Mouse (Mus musculus): ENCODE results near the gene Ltbr. TPM values are rescaled to one million over a fixed set of nuclear protein-coding genes. Genes with fewer than 3 reads are reported as not detected.
"Not testable (repeated sequence)": the region's sequence is repeated elsewhere in the genome, so short reads cannot be mapped to it uniquely, and the experiment has no call there.

The Ltbr gene
- polyA plus RNA-seq, 1 experiment: 10.8 TPM

GRCm38 (mm10) chr6:125284751-125285150 lies 28.9 kb downstream of the Ltbr start:
- H3K4me1 ChIP-seq (ENCODE audit: control insufficient read depth, insufficient read depth, low read length): peaks cover 5% of the 10 kb centered on the region
- H3K4me3 ChIP-seq (ENCODE audit: insufficient read depth, low read length): no peak overlapping the region
- no peak overlapping the region for H3K27ac ChIP-seq (ENCODE audit: insufficient read depth, low read length)
- TF ChIP-seq POLR2A (IDR thresholded peaks at IDR 0.05; ENCODE audit: extremely low read depth, insufficient read depth, low read length) (no peak), CTCF (IDR thresholded peaks at IDR 0.05; ENCODE audit: extremely low read depth, insufficient read depth, low read length) (no peak)

DNA sequence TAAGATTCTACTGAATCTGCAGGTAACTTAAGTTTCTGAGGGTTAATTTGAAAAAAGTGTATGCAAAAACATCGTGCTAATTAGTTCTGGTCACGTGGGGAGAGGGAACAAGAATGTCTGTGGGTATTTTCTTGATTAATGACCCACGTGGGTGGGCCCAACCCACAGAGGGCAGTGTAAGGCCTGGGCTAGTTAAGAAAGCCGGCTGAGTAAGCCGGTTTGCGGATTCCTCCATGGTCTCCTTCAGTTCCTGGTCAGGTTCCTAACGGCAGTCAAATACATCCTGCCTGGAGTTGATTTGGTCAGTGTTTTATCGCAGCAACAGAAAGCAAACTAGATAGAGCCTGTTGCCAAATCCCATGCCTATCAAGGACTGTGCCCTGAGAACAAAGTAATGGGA lies 29.4 kb downstream of the Ltbr start:
- Histone ChIP-seq H3K4me1 (ENCODE audit: control insufficient read depth, insufficient read depth, low read length) (peaks cover 5% of the 10 kb centered on the region), H3K27ac (ENCODE audit: insufficient read depth, low read length) (no peak overlapping the region), H3K4me3 (ENCODE audit: insufficient read depth, low read length) (no peak overlapping the region)
- TF ChIP-seq CTCF (IDR thresholded peaks at IDR 0.05; ENCODE audit: extremely low read depth, insufficient read depth, low read length): no peak
- no peak for TF ChIP-seq POLR2A (IDR thresholded peaks at IDR 0.05; ENCODE audit: extremely low read depth, insufficient read depth, low read length)

GRCm38 (mm10) chr6:125282721-125283120 lies 31.0 kb downstream of the Ltbr start:
- H3K27ac ChIP-seq (ENCODE audit: insufficient read depth, low read length); H3K4me1 ChIP-seq (ENCODE audit: control insufficient read depth, insufficient read depth, low read length); H3K4me3 ChIP-seq (ENCODE audit: insufficient read depth, low read length): not testable (repeated sequence)

DNA sequence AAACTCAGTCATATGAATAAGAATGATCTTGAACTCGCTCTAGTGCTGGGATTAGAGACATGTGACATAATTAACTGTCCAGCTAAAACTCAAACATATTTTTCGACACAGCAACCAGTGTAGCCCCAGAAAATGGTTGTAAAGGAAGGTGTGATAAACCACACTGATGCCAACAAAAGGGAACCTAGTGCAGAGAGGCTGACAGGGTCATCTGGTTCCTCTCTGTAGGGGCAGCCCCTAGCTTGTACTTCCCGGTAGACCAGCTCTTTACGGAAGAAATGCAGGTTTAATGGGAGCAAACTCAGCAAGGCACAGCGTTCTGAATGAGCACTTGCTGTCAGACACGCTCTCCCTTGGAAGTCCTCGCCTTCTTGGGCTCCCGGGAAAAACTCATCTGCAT lies 34.0 kb downstream of the Ltbr start:
- no peak overlapping the region for H3K4me3 ChIP-seq (ENCODE audit: insufficient read depth, low read length)
- TF ChIP-seq CTCF (IDR thresholded peaks at IDR 0.05; ENCODE audit: extremely low read depth, insufficient read depth, low read length): no peak
- no peak for TF ChIP-seq POLR2A (IDR thresholded peaks at IDR 0.05; ENCODE audit: extremely low read depth, insufficient read depth, low read length)
- H3K27ac ChIP-seq (ENCODE audit: insufficient read depth, low read length): no peak overlapping the region
- H3K4me1 ChIP-seq (ENCODE audit: control insufficient read depth, insufficient read depth, low read length): no peaks in the 10 kb centered on the region

DNA sequence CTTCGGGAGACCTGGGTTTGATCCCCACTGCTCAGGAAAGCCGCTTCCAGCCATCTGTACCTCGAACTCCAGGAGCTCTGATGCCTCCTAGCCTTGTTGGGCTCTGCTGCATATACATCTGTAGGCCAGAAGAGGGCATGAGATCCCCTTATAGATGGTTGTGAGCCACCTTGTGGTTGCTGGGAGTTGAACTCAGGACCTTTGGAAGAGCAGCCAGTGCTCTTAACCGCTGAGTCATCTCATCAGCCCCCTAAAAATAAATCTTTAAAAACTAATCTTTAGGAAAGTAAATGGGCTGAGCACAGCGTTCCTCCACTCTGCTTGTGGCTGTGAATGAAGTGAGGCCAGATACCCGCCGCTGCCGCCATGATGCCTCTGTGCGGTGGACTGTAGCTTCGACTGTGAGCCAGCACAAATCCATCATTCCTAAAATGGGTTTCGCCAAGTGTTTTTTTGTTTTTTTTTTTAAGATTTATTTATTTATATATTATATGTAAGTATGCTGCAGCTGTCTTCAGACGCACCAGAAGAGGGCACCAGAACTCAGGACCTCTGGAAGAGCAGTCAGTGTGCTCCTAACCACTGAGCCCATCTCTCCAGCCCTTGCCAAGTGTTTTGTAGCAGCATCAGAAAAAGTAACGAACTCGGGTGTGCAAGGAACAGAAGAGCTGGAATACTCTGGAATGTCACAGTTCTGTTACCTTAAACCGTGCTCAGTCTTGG lies 38.7 kb downstream of the Ltbr start:
- TF ChIP-seq POLR2A (IDR thresholded peaks at IDR 0.05; ENCODE audit: extremely low read depth, insufficient read depth, low read length) (no peak), CTCF (IDR thresholded peaks at IDR 0.05; ENCODE audit: extremely low read depth, insufficient read depth, low read length) (peak; percentile 55)
- no peaks in the 10 kb centered on the region for H3K4me1 ChIP-seq (ENCODE audit: control insufficient read depth, insufficient read depth, low read length)
- H3K4me3 ChIP-seq (ENCODE audit: insufficient read depth, low read length): no peak overlapping the region
- H3K27ac ChIP-seq (ENCODE audit: insufficient read depth, low read length): no peak overlapping the region

DNA sequence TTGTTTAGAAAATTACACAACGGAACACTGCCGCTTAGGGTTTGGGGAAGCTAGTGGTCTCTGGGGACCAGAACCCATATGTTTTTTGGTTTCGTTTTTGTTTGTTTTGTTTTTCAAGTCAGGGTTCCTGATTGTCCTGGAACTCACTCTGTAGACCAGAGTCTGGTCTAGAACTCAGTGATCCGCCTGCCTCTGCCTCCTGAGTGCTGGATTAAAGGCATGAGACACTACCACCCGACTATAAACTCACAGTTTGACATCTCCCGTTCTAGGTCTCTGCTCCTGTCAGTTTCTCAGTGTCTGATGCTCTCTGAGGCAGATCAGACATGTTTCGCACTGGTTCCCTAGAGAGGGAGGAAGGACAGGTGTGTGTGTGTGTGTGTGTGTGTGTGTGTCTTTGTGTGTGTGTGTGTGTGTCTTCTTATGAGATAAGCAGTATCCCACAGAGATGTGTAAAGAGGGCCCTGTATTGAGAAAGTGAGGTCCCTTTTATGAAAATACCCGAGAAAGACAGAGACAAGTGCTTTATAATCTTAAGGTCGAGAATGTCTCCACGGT lies 41.4 kb downstream of the Ltbr start:
- no peak overlapping the region for H3K4me3 ChIP-seq (ENCODE audit: insufficient read depth, low read length)
- H3K4me1 ChIP-seq (ENCODE audit: control insufficient read depth, insufficient read depth, low read length): no peaks in the 10 kb centered on the region
- TF ChIP-seq POLR2A (IDR thresholded peaks at IDR 0.05; ENCODE audit: extremely low read depth, insufficient read depth, low read length): no peak
- no peak for TF ChIP-seq CTCF (IDR thresholded peaks at IDR 0.05; ENCODE audit: extremely low read depth, insufficient read depth, low read length)
- no peak overlapping the region for H3K27ac ChIP-seq (ENCODE audit: insufficient read depth, low read length)

GRCm38 (mm10) chr6:125271455-125272227 lies 42.0 kb downstream of the Ltbr start:
- H3K27ac ChIP-seq (ENCODE audit: insufficient read depth, low read length): no peak overlapping the region
- no peak overlapping the region; the same call in 1 of the 2 replicates for H3K4me3 ChIP-seq (ENCODE audit: insufficient read depth, low read length)
- H3K4me1 ChIP-seq (ENCODE audit: control insufficient read depth, insufficient read depth, low read length): no peaks in the 10 kb centered on the region
- TF ChIP-seq POLR2A (IDR thresholded peaks at IDR 0.05; ENCODE audit: extremely low read depth, insufficient read depth, low read length): no peak
- TF ChIP-seq CTCF (IDR thresholded peaks at IDR 0.05; ENCODE audit: extremely low read depth, insufficient read depth, low read length): peak; percentile 95

GRCm38 (mm10) chr6:125268799-125269198 lies 44.9 kb downstream of the Ltbr start:
- no peak overlapping the region for H3K27ac ChIP-seq (ENCODE audit: insufficient read depth, low read length)
- no peak for TF ChIP-seq CTCF (IDR thresholded peaks at IDR 0.05; ENCODE audit: extremely low read depth, insufficient read depth, low read length)
- TF ChIP-seq POLR2A (IDR thresholded peaks at IDR 0.05; ENCODE audit: extremely low read depth, insufficient read depth, low read length): no peak
- H3K4me1 ChIP-seq (ENCODE audit: control insufficient read depth, insufficient read depth, low read length): no peaks in the 10 kb centered on the region
- no peak overlapping the region for H3K4me3 ChIP-seq (ENCODE audit: insufficient read depth, low read length)

DNA sequence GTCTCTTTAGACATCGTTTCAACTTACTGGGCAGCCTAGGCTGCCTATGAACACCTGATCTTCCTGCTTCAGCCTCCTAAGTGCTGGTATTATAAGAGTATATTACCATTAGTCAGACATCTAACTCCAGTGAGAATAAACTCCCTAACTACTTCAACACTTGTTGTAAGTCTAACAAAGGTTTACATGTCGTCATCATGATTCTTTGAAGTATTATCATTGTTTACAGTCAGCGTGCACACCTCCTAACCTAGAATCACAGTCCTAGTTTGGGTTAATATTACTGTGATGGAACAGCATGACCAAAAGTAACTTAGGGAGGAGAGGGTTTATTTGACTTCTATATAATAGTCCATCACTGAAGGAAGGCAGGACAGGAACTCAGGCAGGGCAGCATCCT lies 46.2 kb downstream of the Ltbr start:
- Histone ChIP-seq H3K4me3 (ENCODE audit: insufficient read depth, low read length) (no peak overlapping the region), H3K27ac (ENCODE audit: insufficient read depth, low read length) (no peak overlapping the region), H3K4me1 (ENCODE audit: control insufficient read depth, insufficient read depth, low read length) (no peaks in the 10 kb centered on the region)
- TF ChIP-seq CTCF (IDR thresholded peaks at IDR 0.05; ENCODE audit: extremely low read depth, insufficient read depth, low read length) (no peak), POLR2A (IDR thresholded peaks at IDR 0.05; ENCODE audit: extremely low read depth, insufficient read depth, low read length) (no peak)

DNA sequence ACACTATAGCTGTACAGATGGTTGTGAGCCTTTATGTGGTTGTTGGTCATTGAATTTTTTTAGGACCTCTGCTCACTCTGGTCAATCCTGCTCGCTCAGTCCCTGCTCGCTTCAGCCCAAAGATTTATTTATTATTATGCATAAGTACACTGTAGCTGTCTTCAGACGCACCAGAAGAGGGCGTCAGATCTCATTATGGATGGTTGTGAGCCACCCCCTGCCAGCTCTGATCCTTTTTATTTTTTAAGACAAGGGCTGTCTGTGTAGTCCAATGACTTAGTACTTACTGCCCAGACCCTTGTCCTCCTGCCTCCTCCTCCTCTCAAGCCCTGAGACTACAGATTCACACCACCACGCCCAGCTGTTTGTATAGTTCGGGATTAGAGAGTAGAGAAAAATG lies 47.1 kb downstream of the Ltbr start:
- H3K4me3 ChIP-seq (ENCODE audit: insufficient read depth, low read length); H3K4me1 ChIP-seq (ENCODE audit: control insufficient read depth, insufficient read depth, low read length); H3K27ac ChIP-seq (ENCODE audit: insufficient read depth, low read length): not testable (repeated sequence)

All from cortical plate, adult 2 months (tissue).